Mouse (Mus musculus) lung, embryonic 16.5 days (tissue): ENCODE data around the gene Mgp. TPM values are rescaled to one million over a fixed set of nuclear protein-coding genes. Genes with fewer than 3 reads are reported as not detected.

Experiments used
- ATAC-seq: fragments of 200-750 bp; cut with Nextera tagmentation; 2 replicates; pipeline ENCODE4 v1.8.0; 2017; ENCODE audit warnings: low read depth, mild to moderate bottlenecking, moderate library complexity
- H3K27ac ChIP-seq: fragments of 300-500 bp; sonication (generic); 2 replicates; pipeline ENCODE4 v1.5.1; 2014; ENCODE audit warnings: mild to moderate bottlenecking, control low read depth, low read length
- H3K27me3 ChIP-seq: fragments of 300-500 bp; sonication (generic); 2 replicates; pipeline ENCODE4 v1.6.1; 2014; ENCODE audit warnings: low read depth, low read length, mixed read lengths; ENCODE audit not compliant: control insufficient read depth, insufficient read depth
- H3K36me3 ChIP-seq: fragments of 300-500 bp; sonication (generic); 2 replicates; pipeline ENCODE4 v1.6.1; 2014; ENCODE audit warnings: low read length; ENCODE audit not compliant: control insufficient read depth, insufficient read depth
- H3K4me1 ChIP-seq: fragments of 300-500 bp; sonication (generic); replicated peaks from 2 replicates; pipeline ENCODE4 v1.6.1; 2014; ENCODE audit warnings: low read length, mixed read lengths; ENCODE audit not compliant: control insufficient read depth, insufficient read depth
- H3K4me2 ChIP-seq: fragments of 300-500 bp; sonication (generic); 2 replicates; pipeline ENCODE4 v1.6.1; 2014; ENCODE audit warnings: low read depth, low read length, control low read depth
- H3K4me3 ChIP-seq: fragments of 300-500 bp; sonication (generic); 2 replicates; pipeline ENCODE4 v1.5.1; 2014; ENCODE audit warnings: mild to moderate bottlenecking, low read length, control low read depth
- H3K9ac ChIP-seq: fragments of 300-500 bp; sonication (generic); 2 replicates; pipeline ENCODE4 v1.6.1; 2014; ENCODE audit warnings: low read length, control low read depth
- H3K9me3 ChIP-seq: fragments of 300-500 bp; sonication (generic); 2 replicates; pipeline ENCODE4 v1.6.1; 2016; ENCODE audit warnings: low read length; ENCODE audit not compliant: control insufficient read depth
- WGBS: fragments of 180-500 bp; shearing (Covaris S2); extraction: QIAGEN DNeasy Blood & Tissue Kit; methylation state at CpG from one replicate; pipeline ENCODE4 v1.1.7; 2014; 5-methylcytosine and 5-hydroxymethylcytosine counted together
- polyA plus RNA-seq: library from polyadenylated mRNA; unstranded; fragments of >200 nt; fragmentation: Nextera tagmentation; extraction: Ambion mirVana; gene quantifications from 2 replicates; pipeline ENCODE4 v1.2.1, GENCODE M21; 2015

Mgp gene
- polyA plus RNA-seq, 1 experiment from 2014 or later = 1,118 TPM

DNA sequence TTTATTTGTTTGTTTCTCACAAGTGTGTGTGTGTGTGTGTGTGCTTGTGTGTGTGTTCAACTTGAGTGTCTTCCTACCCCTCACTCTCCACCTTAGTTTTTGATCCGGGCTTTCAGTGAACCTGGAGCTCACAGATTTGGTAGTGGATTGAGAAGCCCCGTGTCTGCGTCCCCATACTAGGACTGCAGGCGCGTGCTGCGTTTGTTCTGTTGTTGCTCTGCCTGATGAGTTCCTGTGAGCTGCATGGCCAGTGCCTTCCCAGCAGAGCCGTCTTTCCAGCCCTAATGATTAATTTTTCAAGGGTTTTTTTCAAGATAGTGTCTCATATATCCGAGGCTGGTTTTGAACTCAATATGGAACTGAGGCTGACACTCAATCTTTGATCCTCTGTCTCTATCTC is 17.2 kb downstream of the Mgp start:
- peak overlapping the region; percentile 98 for H3K27ac ChIP-seq
- WGBS = 22% methylated on average over 8 of the region's 8 CpGs
- H3K4me2 ChIP-seq = no peak overlapping the region
- no peaks in the 10 kb centered on the region for H3K9me3 ChIP-seq
- peak overlapping the region; percentile 8; the same call in 1 of the 2 replicates for H3K9ac ChIP-seq
- peak; percentile 30; the same call in 1 of the 2 replicates for ATAC-seq
- H3K27me3 ChIP-seq = no peaks in the 10 kb centered on the region
- no peak overlapping the region for H3K4me3 ChIP-seq
- no peaks in the 10 kb centered on the region for H3K36me3 ChIP-seq
- peaks cover 35% of the 10 kb centered on the region for H3K4me1 ChIP-seq

GRCm38 (mm10) chr6:136857873-136858260 is 17.8 kb downstream of the Mgp start:
- Histone ChIP-seq H3K4me2 (peak overlapping the region; percentile 49), H3K4me1 (peaks cover 35% of the 10 kb centered on the region), H3K4me3 (peak overlapping the region; percentile 33), H3K9ac (peak overlapping the region; percentile 59), H3K27ac (peak overlapping the region; percentile 98), H3K27me3 (no peaks in the 10 kb centered on the region), H3K9me3 (no peaks in the 10 kb centered on the region), H3K36me3 (no peaks in the 10 kb centered on the region)
- peak; percentile 75 for ATAC-seq
- 4% methylated on average over 11 of the region's 11 CpGs for WGBS

DNA sequence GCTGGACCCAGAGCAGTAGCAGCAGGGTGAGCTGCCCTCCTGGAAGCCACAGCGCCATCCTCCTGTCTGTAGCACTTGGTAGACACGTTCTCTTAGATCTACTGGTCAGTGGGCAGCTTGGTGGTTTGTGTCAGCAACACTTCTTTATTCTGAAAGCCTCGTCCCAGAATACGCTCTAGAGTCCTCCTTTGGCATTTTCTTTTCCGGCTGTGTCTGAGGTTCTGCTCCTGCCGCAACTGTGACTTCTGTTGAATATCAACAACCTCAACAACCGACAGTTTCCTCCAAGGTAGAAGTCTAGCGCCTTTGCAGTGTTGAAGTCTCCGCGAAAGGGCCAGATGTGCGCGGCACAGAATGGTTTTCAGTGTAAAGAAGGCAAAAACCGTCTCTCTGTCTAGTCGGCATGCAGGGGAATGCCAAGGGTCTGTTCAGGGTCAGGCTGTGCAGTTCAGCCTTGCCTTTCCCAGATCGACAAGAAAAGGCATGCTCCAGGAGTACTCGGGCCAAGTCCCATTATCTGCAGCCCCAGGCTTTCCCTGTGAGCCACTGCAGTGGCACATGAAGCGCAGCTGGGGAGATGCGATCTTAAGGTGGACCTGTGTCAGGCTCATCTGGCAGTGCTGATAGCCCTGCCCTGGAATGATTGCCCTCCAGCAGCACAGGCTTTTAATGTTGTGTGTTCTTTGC is 18.3 kb downstream of the Mgp start, which contains the start of gene Art4:
Gene Art4, minus strand, starts transcription at position 548 of the 687 bp plus-strand sequence.
- 16% methylated on average over 18 of the region's 18 CpGs for WGBS
- H3K27ac ChIP-seq = peak within 1 kb of the TSS; percentile 98
- peaks cover 38% of the 10 kb centered on the region for H3K4me1 ChIP-seq
- H3K4me3 ChIP-seq = peak within 1 kb of the TSS; percentile 33
- no peaks in the 10 kb centered on the region for H3K27me3 ChIP-seq
- peak; percentile 44 for ATAC-seq
- peak within 1 kb of the TSS; percentile 55 for H3K4me2 ChIP-seq
- H3K9ac ChIP-seq = peak within 1 kb of the TSS; percentile 59
- H3K36me3 ChIP-seq = no peaks in the 10 kb centered on the region
- no peaks in the 10 kb centered on the region for H3K9me3 ChIP-seq

- H3K4me2 ChIP-seq = peak overlapping the region; percentile 55
- H3K27ac ChIP-seq = peak overlapping the region; percentile 89
- H3K27me3 ChIP-seq = no peaks in the 10 kb centered on the region
- peak; percentile 61 for ATAC-seq
- peak overlapping the region; percentile 61 for H3K9ac ChIP-seq
- H3K4me3 ChIP-seq = peak overlapping the region; percentile 39
- no peaks in the 10 kb centered on the region for H3K36me3 ChIP-seq
- H3K9me3 ChIP-seq = no peaks in the 10 kb centered on the region
- WGBS = 22% methylated on average over 14 of the region's 14 CpGs
- H3K4me1 ChIP-seq = peaks cover 38% of the 10 kb centered on the region
Observed at GRCm38 (mm10) chr6:136856071-136856636, 19.5 kb downstream of the Mgp start.

GRCm38 (mm10) chr6:136855183-136855582 is 20.4 kb downstream of the Mgp start:
- Histone ChIP-seq H3K4me1 (peaks cover 38% of the 10 kb centered on the region), H3K27ac (no peak overlapping the region; the same call in 1 of the 2 replicates)

DNA sequence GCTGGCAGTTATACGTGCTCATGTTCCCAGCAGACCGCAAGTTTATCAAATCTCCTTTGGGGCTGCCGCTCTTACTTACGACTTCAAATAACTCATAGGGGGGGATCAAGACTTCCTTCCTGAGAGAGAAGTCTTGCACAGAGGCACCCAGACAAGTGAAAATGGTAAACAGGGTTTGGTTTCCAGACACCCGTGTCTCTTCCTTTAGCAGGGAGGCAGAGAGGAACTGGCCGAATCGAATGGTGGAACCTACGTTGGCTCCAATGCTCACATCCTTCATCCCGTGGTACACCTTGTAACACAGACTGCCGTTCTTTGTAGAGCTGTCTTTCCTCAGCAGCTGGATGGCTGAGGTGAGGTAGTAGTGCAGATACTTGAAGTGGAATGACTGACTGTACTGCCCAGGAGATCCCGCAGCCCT is 21.3 kb downstream of the Mgp start:
- Histone ChIP-seq H3K4me3 (no peak overlapping the region), H3K4me2 (no peak overlapping the region), H3K9ac (no peak overlapping the region), H3K27me3 (no peaks in the 10 kb centered on the region), H3K27ac (no peak overlapping the region), H3K9me3 (no peaks in the 10 kb centered on the region), H3K36me3 (no peaks in the 10 kb centered on the region), H3K4me1 (peaks cover 35% of the 10 kb centered on the region)
- WGBS = 79% methylated on average over 11 of the region's 11 CpGs
- no peak for ATAC-seq

More at GRCm38 (mm10) chr6:136855183-136855582, 20.4 kb downstream of the Mgp start:
- WGBS = 56% methylated on average over 2 of the region's 2 CpGs
- Histone ChIP-seq H3K27me3 (no peaks in the 10 kb centered on the region), H3K9me3 (no peaks in the 10 kb centered on the region), H3K36me3 (no peaks in the 10 kb centered on the region), H3K4me3 (no peak overlapping the region), H3K4me2 (peak overlapping the region; percentile 55; the same call in 1 of the 2 replicates), H3K9ac (no peak overlapping the region)
- ATAC-seq = no peak

DNA sequence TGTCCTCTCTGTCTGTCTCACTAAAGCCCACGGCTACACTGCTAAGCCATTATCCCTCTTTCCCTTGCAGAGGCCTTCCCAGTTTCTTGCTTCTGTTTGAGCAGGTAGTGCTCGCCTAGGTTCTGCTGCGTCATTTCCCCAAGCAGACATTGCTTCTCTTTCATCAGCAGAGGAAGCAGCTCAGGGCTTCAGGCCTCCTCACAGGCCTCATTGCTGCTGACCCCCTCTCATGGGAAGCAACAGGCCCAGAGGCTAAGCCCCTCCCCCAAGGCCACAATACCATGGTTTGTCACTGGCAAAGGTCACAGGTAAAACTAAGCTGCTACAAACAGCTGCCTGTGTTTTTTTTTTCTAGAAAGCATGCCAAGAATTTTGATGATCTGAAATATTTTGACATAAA is 22.9 kb downstream of the Mgp start:
- 35% methylated on average over 3 of the region's 3 CpGs for WGBS
- Histone ChIP-seq H3K36me3 (no peaks in the 10 kb centered on the region), H3K4me1 (peaks cover 25% of the 10 kb centered on the region), H3K9ac (no peak overlapping the region), H3K27ac (peak overlapping the region; percentile 28; the same call in 1 of the 2 replicates), H3K4me2 (no peak overlapping the region), H3K4me3 (no peak overlapping the region), H3K27me3 (no peaks in the 10 kb centered on the region), H3K9me3 (no peaks in the 10 kb centered on the region)
- ATAC-seq = no peak

- no peak for ATAC-seq
Observed at GRCm38 (mm10) chr6:136852348-136852747, 23.3 kb downstream of the Mgp start.

GRCm38 (mm10) chr6:136850267-136850666 is 25.4 kb downstream of the Mgp start:
- no peak for ATAC-seq
- Histone ChIP-seq H3K36me3 (no peaks in the 10 kb centered on the region), H3K9me3 (no peaks in the 10 kb centered on the region), H3K9ac (no peak overlapping the region), H3K4me2 (no peak overlapping the region), H3K27me3 (no peaks in the 10 kb centered on the region), H3K4me3 (no peak overlapping the region), H3K27ac (no peak overlapping the region), H3K4me1 (peaks cover 5% of the 10 kb centered on the region)
- WGBS = 68% methylated on average over 6 of the region's 6 CpGs

More at GRCm38 (mm10) chr6:136852348-136852747, 23.3 kb downstream of the Mgp start:
- WGBS = 69% methylated on average over 4 of the region's 4 CpGs
- Histone ChIP-seq H3K36me3 (no peaks in the 10 kb centered on the region), H3K4me2 (no peak overlapping the region), H3K27ac (peak overlapping the region; percentile 28; the same call in 1 of the 2 replicates), H3K27me3 (no peaks in the 10 kb centered on the region), H3K4me3 (no peak overlapping the region), H3K9me3 (no peaks in the 10 kb centered on the region), H3K4me1 (peaks cover 21% of the 10 kb centered on the region), H3K9ac (no peak overlapping the region)
